Mouse (Mus musculus): ENCODE results near the gene Apol11b.
"Not testable (repeated sequence)": the region's sequence is repeated elsewhere in the genome, so short reads cannot be mapped to it uniquely, and the experiment has no call there.

- not testable (repeated sequence) for TF ChIP-seq CTCF (IDR thresholded peaks at IDR 0.05; ENCODE audit: extremely low read depth, insufficient read depth, insufficient read length, insufficient replicate concordance); POLR2A (IDR thresholded peaks at IDR 0.05; ENCODE audit: low read depth, low read length)
Observed at GRCm38 (mm10) chr15:77674081-77674480, 31.0 kb upstream of the Apol11b start.
